Mouse (Mus musculus) brain, adult 10 weeks (tissue): ENCODE results near the gene Cryge. TPM values are rescaled to one million over a fixed set of nuclear protein-coding genes. Genes with fewer than 3 reads are reported as not detected.

Experiments
- polyA plus RNA-seq: library from polyadenylated mRNA; stranded (reverse); fragments of 350-450 nt; fragmentation: Illumina TruSeq; extraction: RNeasy Lipid Tissue Mini Kit (QIAGEN cat#74804); gene quantifications from one replicate; pipeline ENCODE4 v1.2.3, GENCODE M21; 2015; ENCODE audit warnings: low read depth, low replicate concordance

The Cryge gene
- polyA plus RNA-seq, result not detected

DNA sequence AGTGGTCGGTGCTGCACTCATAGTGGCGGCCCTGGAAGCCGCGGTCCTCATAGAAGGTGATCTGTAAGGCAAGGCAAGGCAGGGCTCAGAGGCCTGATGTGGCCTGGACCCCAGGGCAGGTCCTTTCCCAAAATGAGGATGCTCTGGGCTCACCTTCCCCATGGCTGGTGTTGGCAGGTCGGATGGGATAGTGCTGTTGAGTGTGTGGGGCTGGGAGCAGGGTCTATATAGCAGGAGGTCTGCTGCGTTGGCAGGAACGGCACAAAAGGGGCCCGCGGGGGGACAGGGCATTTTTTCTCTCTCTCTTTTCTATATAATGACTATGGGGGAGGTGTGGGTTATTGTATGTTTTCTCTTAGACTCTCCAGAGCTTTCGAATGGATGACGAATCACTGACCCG is at the start of gene Cryge:
TSS of gene Cryge (minus strand) at position 198 of the 400 bp plus-strand sequence.

DNA sequence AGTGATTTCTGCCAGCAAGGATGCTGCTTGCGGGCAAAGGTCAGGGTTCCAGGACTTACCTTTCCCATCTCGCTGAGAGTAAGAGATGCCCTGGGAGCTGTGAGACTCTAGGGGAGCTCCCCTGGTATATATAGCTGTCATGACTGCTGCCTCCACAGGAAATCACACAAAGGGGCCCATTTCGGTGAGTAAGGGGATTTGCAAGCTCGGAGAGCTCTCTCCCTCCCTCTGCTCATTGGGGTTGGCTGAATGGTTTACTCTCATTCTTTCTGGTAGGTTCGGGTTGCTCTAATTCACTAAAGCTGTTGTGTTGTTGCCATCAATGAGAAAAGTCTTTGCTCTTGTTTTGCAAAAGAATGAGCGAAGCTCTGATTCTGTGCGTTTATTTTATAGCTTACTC is 31.2 kb upstream of the Cryge start, which contains the start of gene Crygb:
TSS of gene Crygb (minus strand) at position 101 of the 400 bp plus-strand sequence.

GRCm38 (mm10) chr1:65073589-65073988 is 22.6 kb upstream of the Cryge start, which contains the start of gene Crygc:
Gene Crygc, minus strand, starts transcription at chr1:65073689.

DNA sequence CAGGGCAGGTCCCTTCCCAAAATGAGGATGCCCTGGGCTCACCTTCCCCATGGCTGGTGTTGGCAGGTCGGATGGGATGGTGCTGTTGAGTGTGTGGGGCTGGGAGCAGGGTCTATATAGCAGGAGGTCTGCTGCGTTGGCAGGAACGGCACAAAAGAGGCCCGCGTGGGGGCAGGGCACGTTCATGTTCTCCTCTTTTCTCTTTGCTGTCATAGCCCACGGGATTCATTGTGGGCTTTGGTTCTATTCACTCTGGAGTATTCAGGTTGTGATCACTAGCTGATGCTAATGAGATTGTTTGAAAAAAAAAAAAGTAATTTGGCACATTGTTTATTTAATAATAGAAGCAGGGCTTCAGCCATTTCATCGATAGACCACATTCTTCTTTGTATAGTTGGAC is 12.4 kb upstream of the Cryge start, which contains the start of gene Crygd:
TSS of gene Crygd (minus strand) at position 101 of the 400 bp plus-strand sequence.

GRCm38 (mm10) chr1:65032641-65033040 is 18.3 kb downstream of the Cryge start, which contains the start of gene Akr1cl:
Gene Akr1cl, minus strand, starts transcription at chr1:65032759.

Other genes starting within 250 kb of the Cryge start
- 13.4 TPM for gene Plekhm3, start 94.3 kb downstream of the Cryge start, polyA plus RNA-seq
- gene Akr1cl, start 18.4 kb downstream of the Cryge start, polyA plus RNA-seq, result not detected
- gene Crygd, start 12.3 kb upstream of the Cryge start, polyA plus RNA-seq, result not detected
- not detected for gene Crygc, start 22.5 kb upstream of the Cryge start, polyA plus RNA-seq
- gene Crygb, start 31.1 kb upstream of the Cryge start, polyA plus RNA-seq, result not detected
- not detected for gene Cryga, start 52.2 kb upstream of the Cryge start, polyA plus RNA-seq
- gene Gm28845, start 68.4 kb upstream of the Cryge start, polyA plus RNA-seq, result 0.97 TPM
- gene D630023F18Rik, start 72.1 kb upstream of the Cryge start, polyA plus RNA-seq, result 7.4 TPM
- 51.8 TPM for gene Idh1, start 135.4 kb upstream of the Cryge start, polyA plus RNA-seq
- 14.9 TPM for gene Pikfyve, start 135.5 kb upstream of the Cryge start, polyA plus RNA-seq
- 1.1 TPM for gene Pth2r, start 230.9 kb upstream of the Cryge start, polyA plus RNA-seq